Mouse (Mus musculus): ENCODE measurements around the gene Olfr983.

Olfr983 gene

GRCm38 (mm10) chr9:40093495-40093894, at the start of gene Olfr983:
Gene Olfr983, minus strand, starts transcription at chr9:40093595.
- DNase-seq (ENCODE audit: low spot score in 2 of 2), result no peak

- DNase-seq (ENCODE audit: low spot score in 2 of 2), result no peak
Observed at GRCm38 (mm10) chr9:40141544-40141943, 48.1 kb upstream of the Olfr983 start.

- no peak for DNase-seq (ENCODE audit: low spot score in 2 of 2)
Observed at GRCm38 (mm10) chr9:40139484-40139883, 46.1 kb upstream of the Olfr983 start.

GRCm38 (mm10) chr9:40136987-40137688, 43.7 kb upstream of the Olfr983 start:
- DNase-seq (ENCODE audit: low spot score in 2 of 2), result no peak

- DNase-seq (ENCODE audit: low spot score in 2 of 2), result no peak
Observed at GRCm38 (mm10) chr9:40130556-40130955, 37.2 kb upstream of the Olfr983 start.

GRCm38 (mm10) chr9:40130084-40130483, 36.7 kb upstream of the Olfr983 start, which contains the start of gene Olfr985:
Gene Olfr985, minus strand, starts transcription at chr9:40130184.
- no peak for DNase-seq (ENCODE audit: low spot score in 2 of 2)

GRCm38 (mm10) chr9:40117287-40117659, 23.9 kb upstream of the Olfr983 start:
- DNase-seq (ENCODE audit: low spot score in 2 of 2), result no peak

GRCm38 (mm10) chr9:40116645-40117286, 23.4 kb upstream of the Olfr983 start:
- DNase-seq (ENCODE audit: low spot score in 2 of 2), result peak; percentile 1 to 50

GRCm38 (mm10) chr9:40114106-40114505, 20.7 kb upstream of the Olfr983 start, which contains the start of gene Olfr984:
Gene Olfr984, minus strand, starts transcription at chr9:40114206.
- DNase-seq (ENCODE audit: low spot score in 2 of 2), result no peak

GRCm38 (mm10) chr9:40094769-40095168, 1.4 kb upstream of the Olfr983 start:
- DNase-seq (ENCODE audit: low spot score in 2 of 2), result no peak

GRCm38 (mm10) chr9:40073529-40073928, 19.9 kb downstream of the Olfr983 start, which contains the start of gene Olfr982:
Gene Olfr982, plus strand, starts transcription at chr9:40073829.
- no peak for DNase-seq (ENCODE audit: low spot score in 2 of 2)

- DNase-seq (ENCODE audit: low spot score in 2 of 2), result no peak
Observed at GRCm38 (mm10) chr9:40050138-40050537, 43.3 kb downstream of the Olfr983 start.

All from urinary bladder, adult 18-20 months (tissue).